Mouse (Mus musculus): ENCODE measurements around the gene Nsmce3. TPM values are rescaled to one million over a fixed set of nuclear protein-coding genes. Genes with fewer than 3 reads are reported as not detected.

Nsmce3 gene
- polyA plus RNA-seq, 1 experiment from 2014 or later: 13.5 TPM

- Histone ChIP-seq H3K27me3 (ENCODE audit: control insufficient read depth, insufficient read depth, low read length) (no peaks in the 10 kb centered on the region), H3K4me2 (ENCODE audit: low read depth, low read length) (peak overlapping the region; percentile 50), H3K27ac (replicated peaks; ENCODE audit: low read depth, low read length) (no peak overlapping the region), H3K36me3 (replicated peaks; ENCODE audit: control insufficient read depth, insufficient read depth, low read depth, low read length) (no peaks in the 10 kb centered on the region), H3K9me3 (replicated peaks; ENCODE audit: control insufficient read depth, low read length) (no peaks in the 10 kb centered on the region), H3K4me3 (ENCODE audit: low read depth, low read length) (peak overlapping the region; percentile 25; the same call in 1 of the 2 replicates), H3K4me1 (ENCODE audit: control insufficient read depth, insufficient read depth, low read length) (no peaks in the 10 kb centered on the region), H3K9ac (replicated peaks; ENCODE audit: low read length) (no peak overlapping the region)
- peak; percentile 82 for ATAC-seq (replicated peaks; ENCODE audit: insufficient number of reproducible peaks, low FRiP score, low TSS enrichment, low read depth)
- DNase-seq (ENCODE audit: low spot score): peak; percentile 78
- WGBS: 2% methylated on average over 21 of the region's 21 CpGs
These were observed 32.8 kb downstream of the Nsmce3 start for GRCm38 (mm10) chr7:64839801-64840575.

GRCm38 (mm10) chr7:64839281-64839680 is 33.5 kb downstream of the Nsmce3 start:
- Histone ChIP-seq H3K4me3 (ENCODE audit: low read depth, low read length) (no peak overlapping the region), H3K27ac (replicated peaks; ENCODE audit: low read depth, low read length) (no peak overlapping the region), H3K4me1 (ENCODE audit: control insufficient read depth, insufficient read depth, low read length) (no peaks in the 10 kb centered on the region), H3K4me2 (ENCODE audit: low read depth, low read length) (no peak overlapping the region), H3K9me3 (replicated peaks; ENCODE audit: control insufficient read depth, low read length) (no peaks in the 10 kb centered on the region), H3K27me3 (ENCODE audit: control insufficient read depth, insufficient read depth, low read length) (no peaks in the 10 kb centered on the region), H3K36me3 (replicated peaks; ENCODE audit: control insufficient read depth, insufficient read depth, low read depth, low read length) (no peaks in the 10 kb centered on the region), H3K9ac (replicated peaks; ENCODE audit: low read length) (no peak overlapping the region)
- DNase-seq (ENCODE audit: low spot score) (no peak), ATAC-seq (replicated peaks; ENCODE audit: insufficient number of reproducible peaks, low FRiP score, low TSS enrichment, low read depth) (no peak)
- WGBS: 48% methylated on average over 2 of the region's 2 CpGs

- Histone ChIP-seq H3K4me1 (ENCODE audit: control insufficient read depth, insufficient read depth, low read length) (no peaks in the 10 kb centered on the region), H3K9me3 (replicated peaks; ENCODE audit: control insufficient read depth, low read length) (no peaks in the 10 kb centered on the region), H3K27ac (replicated peaks; ENCODE audit: low read depth, low read length) (no peak overlapping the region), H3K36me3 (replicated peaks; ENCODE audit: control insufficient read depth, insufficient read depth, low read depth, low read length) (no peaks in the 10 kb centered on the region), H3K9ac (replicated peaks; ENCODE audit: low read length) (no peak overlapping the region), H3K4me3 (ENCODE audit: low read depth, low read length) (no peak overlapping the region), H3K27me3 (ENCODE audit: control insufficient read depth, insufficient read depth, low read length) (no peaks in the 10 kb centered on the region), H3K4me2 (ENCODE audit: low read depth, low read length) (no peak overlapping the region)
- DNase-seq (ENCODE audit: low spot score): no peak
- no peak for ATAC-seq (replicated peaks; ENCODE audit: insufficient number of reproducible peaks, low FRiP score, low TSS enrichment, low read depth)
- 49% methylated on average over 5 of the region's 5 CpGs for WGBS
These were observed 42.4 kb downstream of the Nsmce3 start for GRCm38 (mm10) chr7:64830214-64830995.

DNA sequence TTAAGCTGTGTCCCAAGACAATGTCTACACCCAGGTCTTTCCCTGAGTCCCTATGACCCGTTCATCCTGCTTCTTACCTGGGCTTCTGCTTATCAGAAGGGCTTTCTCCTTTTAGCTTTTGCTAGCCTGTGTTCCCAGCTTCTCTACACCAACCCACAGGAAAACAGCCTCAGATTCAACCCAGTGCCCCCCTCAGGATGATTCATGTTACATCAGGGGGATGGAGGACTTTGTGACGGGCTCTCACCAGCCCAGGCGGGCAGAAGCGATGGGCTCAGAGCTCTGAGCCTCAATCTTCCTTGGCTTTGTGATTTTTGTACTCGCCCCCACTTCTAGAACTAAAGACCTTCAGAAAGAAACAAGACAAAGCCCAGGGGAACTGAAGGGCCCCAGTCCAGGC is 51.7 kb downstream of the Nsmce3 start:
- H3K4me1 ChIP-seq (ENCODE audit: control insufficient read depth, insufficient read depth, low read length): no peaks in the 10 kb centered on the region
- no peak overlapping the region for H3K9ac ChIP-seq (replicated peaks; ENCODE audit: low read length)
- DNase-seq (ENCODE audit: low spot score) (no peak), ATAC-seq (replicated peaks; ENCODE audit: insufficient number of reproducible peaks, low FRiP score, low TSS enrichment, low read depth) (no peak)
- no peak overlapping the region for H3K4me2 ChIP-seq (ENCODE audit: low read depth, low read length)
- 84% methylated on average over 5 of the region's 5 CpGs for WGBS
- H3K9me3 ChIP-seq (replicated peaks; ENCODE audit: control insufficient read depth, low read length): no peaks in the 10 kb centered on the region
- H3K4me3 ChIP-seq (ENCODE audit: low read depth, low read length): no peak overlapping the region
- H3K27ac ChIP-seq (replicated peaks; ENCODE audit: low read depth, low read length): no peak overlapping the region
- no peaks in the 10 kb centered on the region for H3K27me3 ChIP-seq (ENCODE audit: control insufficient read depth, insufficient read depth, low read length)
- H3K36me3 ChIP-seq (replicated peaks; ENCODE audit: control insufficient read depth, insufficient read depth, low read depth, low read length): no peaks in the 10 kb centered on the region

GRCm38 (mm10) chr7:64819683-64820082 is 53.1 kb downstream of the Nsmce3 start:
- no peak overlapping the region for H3K9ac ChIP-seq (replicated peaks; ENCODE audit: low read length)
- H3K27me3 ChIP-seq (ENCODE audit: control insufficient read depth, insufficient read depth, low read length): no peaks in the 10 kb centered on the region
- DNase-seq (ENCODE audit: low spot score): no peak
- H3K4me3 ChIP-seq (ENCODE audit: low read depth, low read length): no peak overlapping the region
- no peak overlapping the region for H3K4me2 ChIP-seq (ENCODE audit: low read depth, low read length)
- H3K9me3 ChIP-seq (replicated peaks; ENCODE audit: control insufficient read depth, low read length): no peaks in the 10 kb centered on the region
- H3K4me1 ChIP-seq (ENCODE audit: control insufficient read depth, insufficient read depth, low read length): no peaks in the 10 kb centered on the region
- no peak for ATAC-seq (replicated peaks; ENCODE audit: insufficient number of reproducible peaks, low FRiP score, low TSS enrichment, low read depth)
- no peaks in the 10 kb centered on the region for H3K36me3 ChIP-seq (replicated peaks; ENCODE audit: control insufficient read depth, insufficient read depth, low read depth, low read length)
- H3K27ac ChIP-seq (replicated peaks; ENCODE audit: low read depth, low read length): no peak overlapping the region
- WGBS: 81% methylated on average over 9 of the region's 9 CpGs
